Mouse (Mus musculus) spleen, postnatal 10 days (tissue): ENCODE results near the gene Wfdc5.
"Not testable (repeated sequence)": the region's sequence is repeated elsewhere in the genome, so short reads cannot be mapped to it uniquely, and the experiment has no call there.

Experiments
- DNase-seq, 2 experiments: peaks; one replicate each; pipeline ENCODE4 v3.0.0; 2021 to 2022; ENCODE audit warnings: low spot score in 2 of 2

Wfdc5 gene

GRCm38 (mm10) chr2:164182692-164183255 lies at the start of gene Wfdc5:
TSS of gene Wfdc5 (minus strand) at chr2:164182742.
- DNase-seq = peak in 1 of 2 experiments; percentile 4

GRCm38 (mm10) chr2:164228361-164229070 lies 46.0 kb upstream of the Wfdc5 start:
- DNase-seq = no peak

- DNase-seq = no peak
These were observed 39.0 kb upstream of the Wfdc5 start, which contains the start of gene Wfdc15b for GRCm38 (mm10) chr2:164221522-164221921. TSS of gene Wfdc15b (minus strand) at chr2:164221660.

- DNase-seq = no peak
These were observed 36.8 kb upstream of the Wfdc5 start for GRCm38 (mm10) chr2:164219295-164219694.

GRCm38 (mm10) chr2:164212711-164213110 lies 30.2 kb upstream of the Wfdc5 start:
- DNase-seq = no peak

GRCm38 (mm10) chr2:164210892-164211291 lies 28.4 kb upstream of the Wfdc5 start:
- DNase-seq = no peak

- DNase-seq = no peak
These were observed 24.1 kb upstream of the Wfdc5 start for GRCm38 (mm10) chr2:164206676-164207075.

GRCm38 (mm10) chr2:164206011-164206410 lies 23.5 kb upstream of the Wfdc5 start:
- not testable (repeated sequence) for DNase-seq

GRCm38 (mm10) chr2:164199626-164200327 lies 17.2 kb upstream of the Wfdc5 start, which contains the start of gene Wfdc15a:
TSS of gene Wfdc15a (minus strand) at chr2:164200130.
- peak in 1 of 2 experiments; percentile 10 for DNase-seq

GRCm38 (mm10) chr2:164196700-164196990 lies 14.1 kb upstream of the Wfdc5 start:
- peak in 1 of 2 experiments; percentile 4 for DNase-seq

- DNase-seq = peak in 1 of 2 experiments; percentile 0
These were observed 13.6 kb upstream of the Wfdc5 start for GRCm38 (mm10) chr2:164195971-164196699.

GRCm38 (mm10) chr2:164194959-164195630 lies 12.6 kb upstream of the Wfdc5 start:
- no peak for DNase-seq

GRCm38 (mm10) chr2:164192279-164192678 lies 9.7 kb upstream of the Wfdc5 start:
- DNase-seq = no peak

- DNase-seq = no peak
These were observed 8.0 kb upstream of the Wfdc5 start, which contains the start of gene Wfdc12 for GRCm38 (mm10) chr2:164190576-164190975. TSS of gene Wfdc12 (minus strand) at chr2:164190608.

GRCm38 (mm10) chr2:164188722-164189121 lies 6.2 kb upstream of the Wfdc5 start:
- peak in 1 of 2 experiments; percentile 30 for DNase-seq

GRCm38 (mm10) chr2:164184145-164184719 lies 1.7 kb upstream of the Wfdc5 start:
- peak in 1 of 2 experiments; percentile 8 for DNase-seq

- DNase-seq = peak in 1 of 2 experiments; percentile 3
These were observed 798 bp upstream of the Wfdc5 start for GRCm38 (mm10) chr2:164183340-164183739.

GRCm38 (mm10) chr2:164180770-164181169 lies 1.8 kb downstream of the Wfdc5 start:
- no peak for DNase-seq

GRCm38 (mm10) chr2:164180124-164180523 lies 2.4 kb downstream of the Wfdc5 start:
- peak in 1 of 2 experiments; percentile 52 for DNase-seq

- DNase-seq = no peak
These were observed 4.7 kb downstream of the Wfdc5 start for GRCm38 (mm10) chr2:164177831-164178230.

- no peak for DNase-seq
These were observed 6.7 kb downstream of the Wfdc5 start for GRCm38 (mm10) chr2:164175850-164176249.
